In the genomic region with DNA sequence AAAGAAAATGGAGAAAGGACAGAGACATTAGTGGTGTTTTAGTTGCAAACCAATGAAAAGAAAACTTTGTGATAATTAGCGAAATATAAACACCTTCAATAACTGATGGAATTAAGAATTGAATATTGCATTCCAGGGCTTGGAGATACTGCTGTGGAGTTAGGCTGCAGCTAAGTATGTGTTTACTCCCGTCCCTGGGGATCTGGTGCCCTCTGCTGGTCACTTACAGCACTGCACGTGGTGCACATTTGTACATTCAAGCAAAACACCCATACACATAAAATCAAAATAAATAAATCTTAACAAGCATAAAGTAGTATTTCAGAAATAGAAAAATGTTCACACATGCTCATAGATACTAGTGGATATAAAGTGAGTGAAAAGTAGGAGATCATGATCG, we compare ENCODE assay signal across 7 mouse cellular contexts.
DNase-seq lines count a peak whose midpoint lies in the region; ATAC-seq lines count a peak whose summit lies in the region.

No protein-coding gene starts in this region.

- 16% methylated on average over 4 of the region's 4 CpGs for WGBS in forebrain, embryonic 16.5 days
- WGBS in midbrain, embryonic 14.5 days, result 19% methylated on average over 4 of the region's 4 CpGs

- no peak overlapping the region for H3K27ac ChIP-seq in forebrain, embryonic 16.5 days (ENCODE audit: low read length)
- H3K27ac ChIP-seq in midbrain, embryonic 14.5 days (replicated peaks; ENCODE audit: low read depth, low read length), result no peak overlapping the region

- no peak overlapping the region for H3K9ac ChIP-seq in forebrain, embryonic 16.5 days (replicated peaks; ENCODE audit: low read depth, low read length)
- H3K9ac ChIP-seq in midbrain, embryonic 14.5 days (replicated peaks; ENCODE audit: low read length), result no peak overlapping the region

- no peaks in the 10 kb centered on the region for H3K27me3 ChIP-seq in forebrain, embryonic 16.5 days (replicated peaks; ENCODE audit: control insufficient read depth, insufficient read depth, low read length)
- no peaks in the 10 kb centered on the region for H3K27me3 ChIP-seq in midbrain, embryonic 14.5 days (ENCODE audit: control insufficient read depth, insufficient read depth, low read length)

- intact Hi-C loops in left cerebral cortex, postnatal 25 days (cut with DNase I), result loop anchor here (5.0 to 10.0 kb wide), 3 partner anchors 315 to 1222 kb away; no protein-coding TSS in a partner anchor

- H3K36me3 ChIP-seq in forebrain, embryonic 16.5 days (ENCODE audit: control insufficient read depth, insufficient read depth), result no peaks in the 10 kb centered on the region
- no peaks in the 10 kb centered on the region for H3K36me3 ChIP-seq in midbrain, embryonic 14.5 days (ENCODE audit: control insufficient read depth, insufficient read depth, low read length)

- H3K9me3 ChIP-seq in forebrain, embryonic 16.5 days (ENCODE audit: control insufficient read depth, low read length), result no peaks in the 10 kb centered on the region
- H3K9me3 ChIP-seq in midbrain, embryonic 14.5 days (ENCODE audit: control insufficient read depth, low read length), result no peaks in the 10 kb centered on the region

- ATAC-seq in cerebellum, adult (ENCODE audit: insufficient number of reproducible peaks, low FRiP score, low TSS enrichment), result 0 out of 2 replicates have a peak, but pooled peaks have one; percentile 49
- ATAC-seq in forebrain, embryonic 16.5 days, result peak; percentile 74
- peak; percentile 77 for ATAC-seq in inflammation-experienced regulatory T-cells, adult 6 months
- ATAC-seq in midbrain, embryonic 14.5 days (ENCODE audit: low FRiP score, low TSS enrichment), result peak; percentile 75; the same call in 1 of the 2 replicates

- H3K4me1 ChIP-seq in forebrain, embryonic 16.5 days (replicated peaks; ENCODE audit: control insufficient read depth, insufficient read depth, low read length), result 0 out of 2 replicates have a peak, but pooled peaks cover 3% of the 10 kb centered on the region
- no peaks in the 10 kb centered on the region for H3K4me1 ChIP-seq in midbrain, embryonic 14.5 days (ENCODE audit: control insufficient read depth, insufficient read depth, low read length)

- no peak overlapping the region for H3K4me2 ChIP-seq in forebrain, embryonic 16.5 days (ENCODE audit: low read length)
- no peak overlapping the region for H3K4me2 ChIP-seq in midbrain, embryonic 14.5 days (ENCODE audit: low read length)

- H3K4me3 ChIP-seq in forebrain, embryonic 16.5 days (replicated peaks; ENCODE audit: low read length), result no peak overlapping the region
- H3K4me3 ChIP-seq in midbrain, embryonic 14.5 days (replicated peaks; ENCODE audit: low read depth, low read length), result no peak overlapping the region

- peak; percentile 64 for DNase-seq in R1 (ENCODE audit: low read depth, low spot score)
- DNase-seq in left cerebral cortex, postnatal 25 days (ENCODE audit: low spot score in 2 of 2), result peak; percentile 76 to 82
- DNase-seq in midbrain, embryonic 14.5 days, result peak; percentile 89
- peak; percentile 51 for DNase-seq in spleen, adult 12 weeks (ENCODE audit: low spot score)
